Mouse (Mus musculus): ENCODE data around the gene Pef1. TPM values are rescaled to one million over a fixed set of nuclear protein-coding genes. Genes with fewer than 3 reads are reported as not detected.

Pef1 gene
- polyA plus RNA-seq, 1 experiment, result 59.7 TPM

- TF ChIP-seq CTCF (IDR thresholded peaks at IDR 0.05; ENCODE audit: borderline replicate concordance, extremely low read depth, insufficient read depth, insufficient read length), result no peak
- TF ChIP-seq POLR2A (IDR thresholded peaks at IDR 0.05; ENCODE audit: borderline replicate concordance, extremely low read depth, insufficient read depth, insufficient read length, poor library complexity, severe bottlenecking), result no peak
Observed at GRCm38 (mm10) chr4:130177536-130177935, 75.2 kb downstream of the Pef1 start.

More at GRCm38 (mm10) chr4:130177536-130177935, 75.2 kb downstream of the Pef1 start:
- DNase-seq (ENCODE audit: low read depth), result no peak

Other genes starting within 250 kb of the Pef1 start
- 0.05 and 0.14 TPM in 2 replicates for gene Spocd1, start 173.3 kb upstream of the Pef1 start, polyA plus RNA-seq (2012; rRNA removed)
- 126 and 152 TPM in 2 replicates for gene Adgrb2, start 117.7 kb upstream of the Pef1 start, polyA plus RNA-seq (2012; rRNA removed)
- gene Col16a1, start 54.7 kb upstream of the Pef1 start, polyA plus RNA-seq (2012; rRNA removed), result 16.7 and 17.1 TPM in 2 replicates
- 1.4 and 2.0 TPM in 2 replicates for gene Hcrtr1, start 36.8 kb downstream of the Pef1 start, polyA plus RNA-seq (2012; rRNA removed)
- 5.4 and 8.1 TPM in 2 replicates for gene Tinagl1, start 72.6 kb downstream of the Pef1 start, polyA plus RNA-seq (2012; rRNA removed)
- 0.32 and 0.62 TPM in 2 replicates for gene Gm853, start 119.8 kb downstream of the Pef1 start, polyA plus RNA-seq (2012; rRNA removed)
- gene Serinc2, start 176.6 kb downstream of the Pef1 start, polyA plus RNA-seq (2012; rRNA removed), result 72.2 and 126 TPM in 2 replicates
- gene Fabp3, start 206.0 kb downstream of the Pef1 start, polyA plus RNA-seq (2012; rRNA removed), result 105 and 126 TPM in 2 replicates
- gene Gm10570, start 206.1 kb downstream of the Pef1 start, polyA plus RNA-seq (2012; rRNA removed), result 0.54 and 0.78 TPM in 2 replicates

All from brain, embryonic 14.5 days (tissue).